Mouse (Mus musculus): ENCODE results near the gene Fmo5. TPM values are rescaled to one million over a fixed set of nuclear protein-coding genes. Genes with fewer than 3 reads are reported as not detected.

The Fmo5 gene
- polyA plus RNA-seq, 1 experiment from 2014 or later = 1.1 TPM

GRCm38 (mm10) chr3:97666154-97666553 lies 37.5 kb downstream of the Fmo5 start:
- no peaks in the 10 kb centered on the region for H3K9me3 ChIP-seq (ENCODE audit: control insufficient read depth, low read length)
- ATAC-seq = no peak
- no peak overlapping the region for H3K9ac ChIP-seq (ENCODE audit: low read depth, low read length)
- H3K4me2 ChIP-seq (ENCODE audit: low read length) = no peak overlapping the region
- no peaks in the 10 kb centered on the region for H3K27me3 ChIP-seq (replicated peaks; ENCODE audit: control insufficient read depth, insufficient read depth, low read length)
- no peak overlapping the region for H3K4me3 ChIP-seq (ENCODE audit: low read length)
- H3K4me1 ChIP-seq (ENCODE audit: control insufficient read depth, insufficient read depth, low read depth, low read length) = no peaks in the 10 kb centered on the region
- H3K27ac ChIP-seq (ENCODE audit: low read depth, low read length) = no peak overlapping the region
- WGBS = 83% methylated on average over 8 of the region's 8 CpGs
- peaks cover 42% of the 10 kb centered on the region for H3K36me3 ChIP-seq (ENCODE audit: control insufficient read depth, insufficient read depth, low read length)

DNA sequence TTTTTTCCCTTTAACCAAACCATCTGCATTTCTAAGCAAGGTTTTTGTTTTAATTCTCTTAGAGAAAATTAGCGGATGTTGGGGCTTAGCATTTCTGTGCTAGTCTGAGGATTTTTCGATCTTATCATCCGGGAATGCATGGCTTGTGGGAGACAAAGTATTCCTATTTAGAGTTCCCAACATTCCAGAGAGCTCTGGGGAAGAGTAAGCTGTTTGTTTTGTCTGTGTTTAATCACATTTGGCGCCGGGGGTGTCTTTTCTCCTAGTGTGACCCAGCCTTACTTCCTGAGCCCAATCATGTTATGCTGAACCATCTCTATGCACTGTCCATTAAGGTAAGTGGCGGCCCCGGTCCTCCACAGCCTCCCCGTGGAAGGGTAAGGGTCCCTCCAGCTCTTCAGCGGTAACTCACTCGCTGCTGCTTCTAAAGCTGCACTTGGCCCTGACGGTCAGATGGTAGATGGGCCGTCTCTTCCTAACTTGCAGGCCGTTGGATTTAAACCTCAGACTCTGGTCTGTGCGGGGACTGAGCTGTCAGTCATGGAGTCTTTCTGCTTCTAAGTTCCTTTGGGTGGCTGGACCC lies 38.6 kb downstream of the Fmo5 start:
- no peak overlapping the region for H3K27ac ChIP-seq (ENCODE audit: low read depth, low read length)
- no peaks in the 10 kb centered on the region for H3K27me3 ChIP-seq (replicated peaks; ENCODE audit: control insufficient read depth, insufficient read depth, low read length)
- no peak overlapping the region for H3K4me2 ChIP-seq (ENCODE audit: low read length)
- no peak overlapping the region for H3K4me3 ChIP-seq (ENCODE audit: low read length)
- 87% methylated on average over 14 of the region's 14 CpGs for WGBS
- H3K9ac ChIP-seq (ENCODE audit: low read depth, low read length) = no peak overlapping the region
- ATAC-seq = no peak
- peaks cover 43% of the 10 kb centered on the region for H3K36me3 ChIP-seq (ENCODE audit: control insufficient read depth, insufficient read depth, low read length)
- no peaks in the 10 kb centered on the region for H3K9me3 ChIP-seq (ENCODE audit: control insufficient read depth, low read length)
- H3K4me1 ChIP-seq (ENCODE audit: control insufficient read depth, insufficient read depth, low read depth, low read length) = no peaks in the 10 kb centered on the region

DNA sequence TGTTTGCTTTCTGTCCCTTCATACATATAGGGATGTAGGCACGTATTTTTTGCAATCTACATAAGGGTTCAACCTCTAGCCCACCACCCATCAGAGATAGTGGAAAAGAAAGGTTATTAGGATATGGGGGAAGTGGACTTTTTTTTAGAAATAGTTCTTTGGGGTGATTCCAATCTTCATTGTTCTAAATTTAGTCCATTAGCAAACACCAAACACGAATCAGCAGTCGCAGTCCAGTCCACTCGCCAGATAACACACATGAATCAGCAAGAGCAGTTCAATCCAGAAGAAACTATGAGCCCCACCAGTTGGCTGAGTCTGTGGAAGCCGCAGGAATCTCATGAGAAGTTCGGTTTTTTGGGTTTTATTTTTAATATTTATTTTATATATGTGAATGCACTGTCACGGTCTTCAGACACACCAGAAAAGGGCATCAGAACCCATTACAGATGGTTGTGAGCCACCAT lies 46.1 kb downstream of the Fmo5 start, which contains the start of gene Gm17651:
TSS of gene Gm17651 (minus strand) at position 51 of the 467 bp plus-strand sequence.
- Histone ChIP-seq H3K9ac (ENCODE audit: low read depth, low read length) (no peak within 1 kb of the TSS), H3K4me1 (ENCODE audit: control insufficient read depth, insufficient read depth, low read depth, low read length) (no peaks in the 10 kb centered on the region), H3K27me3 (replicated peaks; ENCODE audit: control insufficient read depth, insufficient read depth, low read length) (no peaks in the 10 kb centered on the region; the same call in 1 of the 2 replicates), H3K27ac (ENCODE audit: low read depth, low read length) (no peak within 1 kb of the TSS), H3K9me3 (ENCODE audit: control insufficient read depth, low read length) (no peaks in the 10 kb centered on the region), H3K4me3 (ENCODE audit: low read length) (no peak within 1 kb of the TSS), H3K4me2 (ENCODE audit: low read length) (no peak within 1 kb of the TSS), H3K36me3 (ENCODE audit: control insufficient read depth, insufficient read depth, low read length) (peaks cover 10% of the 10 kb centered on the region)
- ATAC-seq = no peak
- WGBS = 93% methylated on average over 7 of the region's 7 CpGs

DNA sequence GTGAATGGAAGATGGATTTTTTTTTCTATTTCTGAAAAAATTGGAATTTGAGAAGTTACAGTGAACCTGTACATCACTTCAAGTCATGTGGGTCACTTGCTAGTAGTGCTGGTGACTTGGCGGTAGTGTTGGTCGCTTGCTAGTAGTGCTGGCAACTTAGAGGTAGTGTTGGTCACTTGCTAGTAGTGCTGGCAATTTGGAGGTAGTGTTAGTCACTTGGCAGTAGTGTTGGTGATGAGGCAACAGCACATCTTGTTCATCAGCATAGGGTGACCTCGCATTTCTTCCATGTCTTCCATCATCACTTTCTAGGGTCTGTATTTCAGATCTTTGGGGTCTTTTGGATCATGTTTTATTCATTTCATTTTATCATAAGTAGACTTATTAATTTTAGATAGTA lies 47.5 kb downstream of the Fmo5 start:
- H3K9ac ChIP-seq (ENCODE audit: low read depth, low read length) = no peak overlapping the region
- peaks cover 1% of the 10 kb centered on the region; the same call in 1 of the 2 replicates for H3K36me3 ChIP-seq (ENCODE audit: control insufficient read depth, insufficient read depth, low read length)
- no peaks in the 10 kb centered on the region; the same call in 1 of the 2 replicates for H3K27me3 ChIP-seq (replicated peaks; ENCODE audit: control insufficient read depth, insufficient read depth, low read length)
- WGBS = 95% methylated on average over 3 of the region's 3 CpGs
- H3K4me2 ChIP-seq (ENCODE audit: low read length) = no peak overlapping the region
- ATAC-seq = no peak
- no peak overlapping the region for H3K27ac ChIP-seq (ENCODE audit: low read depth, low read length)
- no peak overlapping the region for H3K4me3 ChIP-seq (ENCODE audit: low read length)
- H3K4me1 ChIP-seq (ENCODE audit: control insufficient read depth, insufficient read depth, low read depth, low read length) = peaks cover 4% of the 10 kb centered on the region; the same call in 1 of the 2 replicates
- no peaks in the 10 kb centered on the region for H3K9me3 ChIP-seq (ENCODE audit: control insufficient read depth, low read length)

- 96% methylated on average over 3 of the region's 3 CpGs for WGBS
- no peaks in the 10 kb centered on the region for H3K9me3 ChIP-seq (ENCODE audit: control insufficient read depth, low read length)
- no peak for ATAC-seq
Measured at GRCm38 (mm10) chr3:97678416-97678815, 49.8 kb downstream of the Fmo5 start.

DNA sequence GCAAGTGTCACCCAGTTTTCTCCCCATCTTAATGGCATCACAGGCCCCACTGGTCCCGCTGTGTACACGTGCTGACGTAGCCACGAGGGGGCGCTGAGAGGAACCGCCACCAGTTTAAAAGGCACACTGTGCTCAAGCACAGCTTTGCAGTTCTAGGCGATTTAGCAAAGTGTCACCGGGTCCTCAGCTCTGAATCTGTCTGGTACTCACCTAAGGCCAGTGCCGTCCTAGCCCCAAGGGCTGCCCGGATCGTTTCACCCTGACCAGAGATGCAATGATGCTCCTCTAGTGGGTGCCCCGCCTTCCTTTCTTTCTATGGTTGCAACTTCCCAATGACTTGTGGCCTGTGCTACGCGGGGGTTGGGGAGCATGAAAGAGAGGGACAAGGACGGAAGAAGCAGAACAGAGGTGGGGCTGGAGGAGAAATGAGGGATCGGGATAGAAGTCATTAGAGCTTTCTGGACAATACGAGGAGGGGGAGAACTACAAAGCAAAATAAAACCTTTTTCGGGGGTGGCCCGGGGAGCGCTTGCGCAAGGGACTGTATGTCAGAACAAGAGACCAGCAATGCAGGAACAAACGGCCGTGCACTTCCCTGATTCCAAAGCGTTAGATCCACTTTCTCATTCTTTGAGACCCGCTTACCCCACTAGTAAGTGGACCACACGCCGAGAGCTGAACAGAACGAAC lies 52.2 kb downstream of the Fmo5 start:
- Histone ChIP-seq H3K36me3 (ENCODE audit: control insufficient read depth, insufficient read depth, low read length) (no peaks in the 10 kb centered on the region), H3K27ac (ENCODE audit: low read depth, low read length) (0 out of 2 replicates have a peak overlapping the region, but pooled peaks have one; percentile 17), H3K4me1 (ENCODE audit: control insufficient read depth, insufficient read depth, low read depth, low read length) (peaks cover 15% of the 10 kb centered on the region), H3K9me3 (ENCODE audit: control insufficient read depth, low read length) (no peaks in the 10 kb centered on the region), H3K27me3 (replicated peaks; ENCODE audit: control insufficient read depth, insufficient read depth, low read length) (no peaks in the 10 kb centered on the region; the same call in 1 of the 2 replicates), H3K4me2 (ENCODE audit: low read length) (peak overlapping the region; percentile 87), H3K4me3 (ENCODE audit: low read length) (peak overlapping the region; percentile 43), H3K9ac (ENCODE audit: low read depth, low read length) (peak overlapping the region; percentile 65)
- peak; percentile 73 for ATAC-seq
- WGBS = 2% methylated on average over 28 of the region's 28 CpGs

More at GRCm38 (mm10) chr3:97678416-97678815, 49.8 kb downstream of the Fmo5 start:
- Histone ChIP-seq H3K4me2 (ENCODE audit: low read length) (no peak overlapping the region), H3K4me3 (ENCODE audit: low read length) (no peak overlapping the region), H3K36me3 (ENCODE audit: control insufficient read depth, insufficient read depth, low read length) (no peaks in the 10 kb centered on the region), H3K4me1 (ENCODE audit: control insufficient read depth, insufficient read depth, low read depth, low read length) (peaks cover 15% of the 10 kb centered on the region), H3K27me3 (replicated peaks; ENCODE audit: control insufficient read depth, insufficient read depth, low read length) (no peaks in the 10 kb centered on the region; the same call in 1 of the 2 replicates), H3K27ac (ENCODE audit: low read depth, low read length) (no peak overlapping the region), H3K9ac (ENCODE audit: low read depth, low read length) (no peak overlapping the region)

GRCm38 (mm10) chr3:97681321-97682158 lies 52.9 kb downstream of the Fmo5 start:
- ATAC-seq = peak; percentile 77
- H3K4me3 ChIP-seq (ENCODE audit: low read length) = peak overlapping the region; percentile 43
- H3K27ac ChIP-seq (ENCODE audit: low read depth, low read length) = peak overlapping the region; percentile 55
- peak overlapping the region; percentile 65 for H3K9ac ChIP-seq (ENCODE audit: low read depth, low read length)
- H3K4me1 ChIP-seq (ENCODE audit: control insufficient read depth, insufficient read depth, low read depth, low read length) = peaks cover 15% of the 10 kb centered on the region
- H3K9me3 ChIP-seq (ENCODE audit: control insufficient read depth, low read length) = no peaks in the 10 kb centered on the region
- H3K36me3 ChIP-seq (ENCODE audit: control insufficient read depth, insufficient read depth, low read length) = no peaks in the 10 kb centered on the region
- under 1% methylated on average over 33 of the region's 33 CpGs for WGBS
- no peaks in the 10 kb centered on the region; the same call in 1 of the 2 replicates for H3K27me3 ChIP-seq (replicated peaks; ENCODE audit: control insufficient read depth, insufficient read depth, low read length)
- H3K4me2 ChIP-seq (ENCODE audit: low read length) = peak overlapping the region; percentile 87

DNA sequence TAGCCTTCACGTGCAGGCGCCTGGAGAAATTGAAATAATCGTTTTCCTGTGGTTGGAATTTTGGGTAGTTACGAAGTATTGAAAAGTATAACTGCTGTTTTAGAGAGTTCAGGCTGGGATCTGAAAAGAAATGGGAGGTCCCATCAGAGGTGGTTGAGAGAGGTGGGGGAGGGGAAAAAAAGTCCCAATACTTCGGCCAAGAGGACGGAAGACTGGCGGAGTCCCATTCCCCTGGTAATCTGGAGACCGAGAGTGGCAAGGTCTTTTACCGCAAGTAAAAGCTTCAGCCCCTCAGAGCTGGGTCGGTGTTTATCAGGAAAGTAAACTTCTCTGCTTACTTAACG lies 53.5 kb downstream of the Fmo5 start:
- H3K4me2 ChIP-seq (ENCODE audit: low read length) = peak overlapping the region; percentile 87
- no peaks in the 10 kb centered on the region; the same call in 1 of the 2 replicates for H3K27me3 ChIP-seq (replicated peaks; ENCODE audit: control insufficient read depth, insufficient read depth, low read length)
- 0 out of 2 replicates have a peak overlapping the region, but pooled peaks have one; percentile 7 for H3K9ac ChIP-seq (ENCODE audit: low read depth, low read length)
- H3K4me3 ChIP-seq (ENCODE audit: low read length) = peak overlapping the region; percentile 43
- no peaks in the 10 kb centered on the region for H3K9me3 ChIP-seq (ENCODE audit: control insufficient read depth, low read length)
- H3K4me1 ChIP-seq (ENCODE audit: control insufficient read depth, insufficient read depth, low read depth, low read length) = peaks cover 15% of the 10 kb centered on the region
- no peak for ATAC-seq
- WGBS = 2% methylated on average over 11 of the region's 11 CpGs
- H3K36me3 ChIP-seq (ENCODE audit: control insufficient read depth, insufficient read depth, low read length) = no peaks in the 10 kb centered on the region
- no peak overlapping the region for H3K27ac ChIP-seq (ENCODE audit: low read depth, low read length)
